In genomic region chr11:46216669-46217068, GRCm38 (mm10) we compare ENCODE assay signal across 9 mouse cellular contexts. TPM values are rescaled to one million over a fixed set of nuclear protein-coding genes. Genes with fewer than 3 reads are reported as not detected.
DNase-seq lines count a peak whose midpoint lies in the region; ATAC-seq and TF ChIP-seq lines count a peak whose summit lies in the region.
"Had no signal": no experiment of that assay in that cellular context is flagged by ENCODE, and none has a peak within 500 bp of the region (broad histone marks: within the 10 kb centered on the region; RNA-seq: fewer than 3 reads in every experiment).

No protein-coding gene starts in this region.

- no peak for TF ChIP-seq CTCF in kidney, adult 2 months (conservative IDR thresholded peaks at IDR 0.05; ENCODE audit: insufficient read depth, insufficient read length, low read depth, low read length)
- TF ChIP-seq CTCF in MEL (IDR thresholded peaks at IDR 0.05 in 2 of 3, conservative IDR thresholded peaks at IDR 0.05 in 1 of 3; ENCODE audit: control insufficient read depth in 1 of 3, insufficient read depth in 1 of 3, low read depth in 2 of 3, low read length in 3 of 3, poor library complexity in 1 of 3, severe bottlenecking in 1 of 3): peak; percentile 67 to 91 (median 85)

- peak; percentile 66 for TF ChIP-seq RAD21 in MEL (IDR thresholded peaks at IDR 0.05; ENCODE audit: low read depth, low read length)

- no peaks in the 10 kb centered on the region for H3K4me1 ChIP-seq in kidney, adult 2 months (ENCODE audit: control insufficient read depth, insufficient read depth, low read length)
- no peaks in the 10 kb centered on the region for H3K4me1 ChIP-seq in MEL (ENCODE audit: control insufficient read depth in 1 of 2, insufficient read depth in 2 of 2, low read length in 2 of 2)
- H3K4me1 ChIP-seq in forebrain, embryonic 16.5 days (replicated peaks; ENCODE audit: control insufficient read depth, insufficient read depth, low read length): 0 out of 2 replicates have a peak, but pooled peaks cover 3% of the 10 kb centered on the region

- TF ChIP-seq EP300 in MEL (IDR thresholded peaks at IDR 0.05; ENCODE audit: low read depth in 1 of 2, low read length in 2 of 2): no peak

- H3K36me3 ChIP-seq in kidney, adult 2 months (ENCODE audit: control insufficient read depth, insufficient read depth, low read length): peaks cover 2% of the 10 kb centered on the region; the same call in 1 of the 2 replicates
- no peaks in the 10 kb centered on the region for H3K36me3 ChIP-seq in MEL (ENCODE audit: control insufficient read depth in 1 of 2, insufficient read depth in 2 of 2, low read length in 2 of 2)
- H3K36me3 ChIP-seq in forebrain, embryonic 16.5 days (ENCODE audit: control insufficient read depth, insufficient read depth): peaks cover 6% of the 10 kb centered on the region

- no peak overlapping the region for H3K4me3 ChIP-seq in kidney, adult 2 months (ENCODE audit: insufficient read depth, low read depth, low read length)
- H3K4me3 ChIP-seq in MEL (ENCODE audit: control insufficient read depth in 1 of 2, insufficient read depth in 1 of 2, low read depth in 2 of 2, low read length in 2 of 2): no peak overlapping the region
- H3K4me3 ChIP-seq in forebrain, embryonic 16.5 days (replicated peaks; ENCODE audit: low read length): no peak overlapping the region
- H3K4me3 ChIP-seq: limb, embryonic 12.5 days had no signal

- no peaks in the 10 kb centered on the region for H3K79me2 ChIP-seq in MEL (ENCODE audit: control insufficient read depth, insufficient read depth, low read length, poor library complexity)

- no peaks in the 10 kb centered on the region for H3K9me3 ChIP-seq in MEL (replicated peaks; ENCODE audit: insufficient read depth, low read length)
- no peaks in the 10 kb centered on the region; the same call in 1 of the 2 replicates for H3K9me3 ChIP-seq in forebrain, embryonic 16.5 days (ENCODE audit: control insufficient read depth, low read length)
- H3K9me3 ChIP-seq: limb, embryonic 12.5 days had no signal

- ATAC-seq in forebrain, embryonic 16.5 days: no peak

- DNase-seq in adrenal gland, postnatal 25 days: peak; percentile 18
- DNase-seq in adrenal gland, adult 8-10 months: no peak
- peak; percentile 20 for DNase-seq in kidney, postnatal 14 days
- DNase-seq in kidney, adult 2 months: no peak
- peak; percentile 85 for DNase-seq in MEL (ENCODE audit: low read depth, low spot score)
- peak; percentile 58 to 68 for DNase-seq in kidney, postnatal 4 days
- DNase-seq in spleen, postnatal 4 days (ENCODE audit: low spot score in 2 of 2): peak; percentile 53 to 82

- H3K9ac ChIP-seq in MEL (ENCODE audit: control insufficient read depth, low read depth, low read length, poor library complexity, severe bottlenecking): no peak overlapping the region
- H3K9ac ChIP-seq in forebrain, embryonic 16.5 days (replicated peaks; ENCODE audit: low read depth, low read length): no peak overlapping the region
- H3K9ac ChIP-seq: limb, embryonic 12.5 days had no signal

- H3K27ac ChIP-seq in kidney, adult 2 months (ENCODE audit: insufficient read depth, low read depth, low read length): no peak overlapping the region
- H3K27ac ChIP-seq in MEL (ENCODE audit: control insufficient read depth, low read depth, low read length): no peak overlapping the region
- H3K27ac ChIP-seq in forebrain, embryonic 16.5 days (ENCODE audit: low read length): no peak overlapping the region
- H3K27ac ChIP-seq: limb, embryonic 12.5 days had no signal

- H3K4me2 ChIP-seq in forebrain, embryonic 16.5 days (ENCODE audit: low read length): no peak overlapping the region
- H3K4me2 ChIP-seq: limb, embryonic 12.5 days had no signal

- WGBS in kidney, adult 2 months: 74% methylated on average over 7 of the region's 7 CpGs
- 77% methylated on average over 7 of the region's 7 CpGs for WGBS in forebrain, embryonic 16.5 days

- H3K27me3 ChIP-seq in kidney, adult 2 months (replicated peaks; ENCODE audit: control insufficient read depth, insufficient read depth, low read length): no peaks in the 10 kb centered on the region
- no peaks in the 10 kb centered on the region for H3K27me3 ChIP-seq in MEL (ENCODE audit: control insufficient read depth in 1 of 2, insufficient read depth in 2 of 2, low read length in 2 of 2)
- H3K27me3 ChIP-seq in forebrain, embryonic 16.5 days (replicated peaks; ENCODE audit: control insufficient read depth, insufficient read depth, low read length): no peaks in the 10 kb centered on the region
- H3K27me3 ChIP-seq: limb, embryonic 12.5 days had no signal

- TF ChIP-seq POLR2A in kidney, adult 2 months (IDR thresholded peaks at IDR 0.05; ENCODE audit: low read depth, low read length): no peak
- TF ChIP-seq POLR2A in MEL (IDR thresholded peaks at IDR 0.05; ENCODE audit: control insufficient read depth in 1 of 2, insufficient read depth in 1 of 2, low read depth in 1 of 2, low read length in 2 of 2, poor library complexity in 1 of 2): no peak

TF ChIP-seq in MEL, 35 proteins besides CTCF, POLR2A, EP300 and RAD21:
- no peak for TF ChIP-seq NRF1 (IDR thresholded peaks at IDR 0.05; ENCODE audit: insufficient read depth, low read depth, low read length, poor library complexity, severe bottlenecking)
- TF ChIP-seq GATA1 (IDR thresholded peaks at IDR 0.05; ENCODE audit: low read depth, low read length): no peak
- peak; percentile 27; the same call in 1 of the 2 replicates for TF ChIP-seq JUND (IDR thresholded peaks at IDR 0.05; ENCODE audit: low read depth, low read length)
- TF ChIP-seq USF1 (IDR thresholded peaks at IDR 0.05; ENCODE audit: low read depth, low read length): peak; percentile 54
- peak; percentile 57; the same call in 1 of the 2 replicates for TF ChIP-seq ZC3H11A (IDR thresholded peaks at IDR 0.05; ENCODE audit: low read depth, low read length)
- 0 out of 2 replicates have a peak, but pooled peaks have one; percentile 34 for TF ChIP-seq BHLHE40 (IDR thresholded peaks at IDR 0.05; ENCODE audit: borderline replicate concordance, low read depth, low read length)
- peak; percentile 80 for TF ChIP-seq SMC3 (IDR thresholded peaks at IDR 0.05; ENCODE audit: low read depth, low read length)
- TF ChIP-seq MYC (IDR thresholded peaks at IDR 0.05; ENCODE audit: low read depth, low read length): peak; percentile 79; the same call in 1 of the 2 replicates
- 0 out of 2 replicates have a peak, but pooled peaks have one; percentile 38 for TF ChIP-seq MAX (IDR thresholded peaks at IDR 0.05; ENCODE audit: low read length)
- TF ChIP-seq E2F4 (IDR thresholded peaks at IDR 0.05; ENCODE audit: borderline replicate concordance, low read depth, low read length): no peak
- TF ChIP-seq CHD1 (IDR thresholded peaks at IDR 0.05; ENCODE audit: low read depth, low read length): no peak

RNA-seq across cellular contexts. Expression of gene Fndc9, which starts 18.7 kb away (rescaled TPM):
- not detected in 2 replicates for total RNA-seq in adrenal gland, postnatal 25 days (2021)
- total RNA-seq in adrenal gland, adult 8-10 months (2022): not detected
- polyA plus RNA-seq in kidney, adult 2 months (2012; rRNA removed): not detected in 2 replicates
- total RNA-seq in MEL (2012; rRNA removed): 0.07 and 0.08 TPM in 2 replicates
- polyA plus RNA-seq in MEL (2012; ENCODE audit: insufficient read depth in 1 of 2, insufficient read length in 2 of 2, low read depth in 1 of 2, low replicate concordance in 2 of 2, missing spikeins in 1 of 2): under 1 TPM in 1 of 2 experiments, not detected in 1; 0.35 TPM
- polyA plus RNA-seq in forebrain, embryonic 16.5 days (2015; fragmentation: Nextera tagmentation; extraction: Ambion mirVana): 3.2 and 5.3 TPM in 2 replicates

RNA-seq across cellular contexts. Expression of gene Nipal4, which starts 50.4 kb away (rescaled TPM):
- 0.09 TPM in 1 of 2 replicates, not detected in the other for total RNA-seq in adrenal gland, postnatal 25 days (2021)
- under 1 TPM in 1 of 4 experiments, not detected in 3; 0.08 TPM for total RNA-seq in adrenal gland, adult 8-10 months (2022)
- 0.19 and 0.30 TPM in 2 replicates for polyA plus RNA-seq in kidney, adult 2 months (2012; rRNA removed)
- total RNA-seq in MEL (2012; rRNA removed): not detected in 2 replicates
- not detected for polyA plus RNA-seq in MEL (2012; ENCODE audit: insufficient read depth in 1 of 2, insufficient read length in 2 of 2, low read depth in 1 of 2, low replicate concordance in 2 of 2, missing spikeins in 1 of 2)
- 0.11 and 0.29 TPM in 2 replicates for polyA plus RNA-seq in forebrain, embryonic 16.5 days (2015; fragmentation: Nextera tagmentation; extraction: Ambion mirVana)

Comparison
In these comparisons a context has a peak if more than half of its experiments do, and no peak if none do; other contexts are left out.
1. DNase-seq: peak in adrenal gland, postnatal 25 days (single experiment), kidney, postnatal 14 days (single experiment), MEL (single experiment), kidney, postnatal 4 days (2 of 2) and spleen, postnatal 4 days (2 of 2); none in adrenal gland, adult 8-10 months (single experiment) and kidney, adult 2 months (single experiment).